8 mouse cellular contexts compared by ENCODE assay signal in genomic region chr7:122972006-122972689, GRCm38 (mm10). TPM values are rescaled to one million over a fixed set of nuclear protein-coding genes. Genes with fewer than 3 reads are reported as not detected.
DNase-seq lines count a peak whose midpoint lies in the region; ATAC-seq lines count a peak whose summit lies in the region.

No protein-coding gene starts in this region.

- H3K27me3 ChIP-seq in lung, embryonic 16.5 days (ENCODE audit: control insufficient read depth, insufficient read depth, low read depth, low read length) = no peaks in the 10 kb centered on the region
- H3K27me3 ChIP-seq in embryonic facial prominence, embryonic 13.5 days = no peaks in the 10 kb centered on the region
- no peaks in the 10 kb centered on the region for H3K27me3 ChIP-seq in limb, embryonic 10.5 days (ENCODE audit: low read depth, poor library complexity, severe bottlenecking)
- H3K27me3 ChIP-seq in splenic B cell, adult 2 months (ENCODE audit: control insufficient read depth, insufficient read depth, low read length, poor library complexity, severe bottlenecking) = no peaks in the 10 kb centered on the region

- no peak overlapping the region for H3K9ac ChIP-seq in lung, embryonic 16.5 days (ENCODE audit: low read length)
- peak overlapping the region; percentile 100; the same call in 1 of the 2 replicates for H3K9ac ChIP-seq in embryonic facial prominence, embryonic 13.5 days

- DNase-seq in lung, postnatal 14 days = no peak
- no peak for DNase-seq in limb, embryonic 10.5 days (ENCODE audit: low spot score)
- peak; percentile 7 for DNase-seq in splenic B cell, adult 2 months (ENCODE audit: low read depth, low spot score)
- no peak for DNase-seq in right cerebral cortex, adult 2 months (ENCODE audit: low spot score in 2 of 2)
- DNase-seq in urinary bladder, adult 18-20 months (ENCODE audit: low spot score in 2 of 2) = no peak
- DNase-seq in right cerebral cortex, postnatal 4 days = no peak

- H3K4me3 ChIP-seq in lung, embryonic 16.5 days (ENCODE audit: low read length) = peak overlapping the region; percentile 99
- H3K4me3 ChIP-seq in embryonic facial prominence, embryonic 13.5 days = peak overlapping the region; percentile 99
- H3K4me3 ChIP-seq in limb, embryonic 10.5 days = peak overlapping the region; percentile 100

- no peaks in the 10 kb centered on the region for H3K9me3 ChIP-seq in lung, embryonic 16.5 days (ENCODE audit: control insufficient read depth, low read length)
- no peaks in the 10 kb centered on the region for H3K9me3 ChIP-seq in embryonic facial prominence, embryonic 13.5 days
- H3K9me3 ChIP-seq in limb, embryonic 10.5 days (replicated peaks) = no peaks in the 10 kb centered on the region

- 68% methylated on average over 4 of the region's 4 CpGs for whole genome bisulfite sequencing in lung, embryonic 16.5 days
- 84% methylated on average over 4 of the region's 4 CpGs for WGBS in embryonic facial prominence, embryonic 13.5 days
- WGBS in limb, embryonic 10.5 days = 89% methylated on average over 4 of the region's 4 CpGs

- H3K4me1 ChIP-seq in lung, embryonic 16.5 days (replicated peaks; ENCODE audit: control insufficient read depth, insufficient read depth, low read length) = peaks cover 15% of the 10 kb centered on the region
- peaks cover 19% of the 10 kb centered on the region for H3K4me1 ChIP-seq in embryonic facial prominence, embryonic 13.5 days
- H3K4me1 ChIP-seq in limb, embryonic 10.5 days = peaks cover 22% of the 10 kb centered on the region

- no peak for ATAC-seq in lung, embryonic 16.5 days (ENCODE audit: low read depth)
- ATAC-seq in embryonic facial prominence, embryonic 13.5 days (ENCODE audit: insufficient number of reproducible peaks, insufficient read depth, low FRiP score, low TSS enrichment, low read depth) = no peak

- no peak overlapping the region for H3K27ac ChIP-seq in lung, embryonic 16.5 days (ENCODE audit: low read length)
- H3K27ac ChIP-seq in embryonic facial prominence, embryonic 13.5 days = no peak overlapping the region
- H3K27ac ChIP-seq in limb, embryonic 10.5 days = no peak overlapping the region

- peaks cover 2% of the 10 kb centered on the region; the same call in 1 of the 2 replicates for H3K36me3 ChIP-seq in lung, embryonic 16.5 days (ENCODE audit: control insufficient read depth, insufficient read depth, low read length)
- peaks cover 23% of the 10 kb centered on the region for H3K36me3 ChIP-seq in embryonic facial prominence, embryonic 13.5 days
- peaks cover 56% of the 10 kb centered on the region for H3K36me3 ChIP-seq in limb, embryonic 10.5 days
- H3K36me3 ChIP-seq in splenic B cell, adult 2 months (ENCODE audit: control insufficient read depth, insufficient read depth, low read length, poor library complexity, severe bottlenecking) = 0 out of 2 replicates have a peak, but pooled peaks cover 2% of the 10 kb centered on the region

- H3K4me2 ChIP-seq in lung, embryonic 16.5 days (ENCODE audit: low read depth, low read length) = peak overlapping the region; percentile 89
- peak overlapping the region; percentile 79 for H3K4me2 ChIP-seq in embryonic facial prominence, embryonic 13.5 days

RNA-seq across cellular contexts. Expression of gene Rbbp6, which starts 6.7 kb away (rescaled TPM):
- polyA plus RNA-seq in lung, embryonic 16.5 days (2015; fragmentation: Nextera tagmentation; extraction: Ambion mirVana) = 23.4 and 23.8 TPM in 2 replicates
- polyA plus RNA-seq in embryonic facial prominence, embryonic 13.5 days (2015; fragmentation: Nextera tagmentation; extraction: Ambion mirVana) = 41.0 and 42.7 TPM in 2 replicates
- polyA plus RNA-seq in limb, embryonic 10.5 days (2016; fragmentation: Nextera tagmentation; extraction: Ambion mirVana) = 27.5 and 28.9 TPM in 2 replicates
